Mouse (Mus musculus) frontal cortex, postnatal 14 days (tissue): ENCODE measurements at regions not wholly inside any gene's neighbourhood (a gene's known extent, or its start where the extent isn't known, plus 50 kb on each side); places are given as distances from the start of the nearest gene placed in this dataset.

Source experiments
- DNase-seq, 2 experiments: peaks; one replicate each; pipeline ENCODE4 v3.0.0; 2022; ENCODE audit warnings: low spot score in 2 of 2

GRCm38 (mm10) chr10:119016104-119016503 is 146.1 kb upstream of the Dyrk2 start:
- no peak for DNase-seq

GRCm38 (mm10) chr10:119015311-119016055 is 145.5 kb upstream of the Dyrk2 start:
- no peak for DNase-seq

- no peak for DNase-seq
Observed at GRCm38 (mm10) chr10:119014731-119015130, 144.7 kb upstream of the Dyrk2 start.

GRCm38 (mm10) chr10:119013758-119014157 is 143.7 kb upstream of the Dyrk2 start:
- DNase-seq = no peak

GRCm38 (mm10) chr10:119011511-119011910 is 141.5 kb upstream of the Dyrk2 start:
- DNase-seq = no peak

GRCm38 (mm10) chr10:119010884-119011283 is 140.9 kb upstream of the Dyrk2 start:
- DNase-seq = no peak

- no peak for DNase-seq
Observed at GRCm38 (mm10) chr10:119006866-119007575, 137.0 kb upstream of the Dyrk2 start.

GRCm38 (mm10) chr10:119005491-119005890 is 135.5 kb upstream of the Dyrk2 start:
- DNase-seq = no peak

GRCm38 (mm10) chr10:119004426-119004825 is 134.4 kb upstream of the Dyrk2 start:
- DNase-seq = no peak

- no peak for DNase-seq
Observed at GRCm38 (mm10) chr10:119003839-119004238, 133.8 kb upstream of the Dyrk2 start.

- no peak for DNase-seq
Observed at GRCm38 (mm10) chr10:119003042-119003441, 133.0 kb upstream of the Dyrk2 start.

GRCm38 (mm10) chr10:119001895-119002294 is 131.9 kb upstream of the Dyrk2 start:
- DNase-seq = no peak

GRCm38 (mm10) chr10:119001000-119001780 is 131.2 kb upstream of the Dyrk2 start:
- no peak for DNase-seq

- DNase-seq = no peak
Observed at GRCm38 (mm10) chr10:118998966-118999365, 129.0 kb upstream of the Dyrk2 start.

- DNase-seq = no peak
Observed at GRCm38 (mm10) chr10:118997034-118997433, 127.0 kb upstream of the Dyrk2 start.

- no peak for DNase-seq
Observed at GRCm38 (mm10) chr10:118993819-118994574, 124.0 kb upstream of the Dyrk2 start.

GRCm38 (mm10) chr10:118991213-118991612 is 121.2 kb upstream of the Dyrk2 start:
- DNase-seq = peak in 1 of 2 experiments; percentile 20

GRCm38 (mm10) chr10:118990500-118990899 is 120.5 kb upstream of the Dyrk2 start:
- no peak for DNase-seq

GRCm38 (mm10) chr10:118989812-118990211 is 119.8 kb upstream of the Dyrk2 start:
- no peak for DNase-seq

- DNase-seq = no peak
Observed at GRCm38 (mm10) chr10:118988249-118988648, 118.2 kb upstream of the Dyrk2 start.

GRCm38 (mm10) chr10:118984580-118984979 is 114.6 kb upstream of the Dyrk2 start:
- no peak for DNase-seq

- no peak for DNase-seq
Observed at GRCm38 (mm10) chr10:118981446-118981845, 111.4 kb upstream of the Dyrk2 start.
